Mouse (Mus musculus): ENCODE measurements around the gene Ms4a5. TPM values are rescaled to one million over a fixed set of nuclear protein-coding genes. Genes with fewer than 3 reads are reported as not detected.
"Not testable (repeated sequence)": the region's sequence is repeated elsewhere in the genome, so short reads cannot be mapped to it uniquely, and the experiment has no call there.

Gene Ms4a5
- polyA plus RNA-seq, 1 experiment from 2014 or later: not detected

GRCm38 (mm10) chr19:11276431-11276830, 7.2 kb downstream of the Ms4a5 start:
- Histone ChIP-seq H3K36me3 (ENCODE audit: control insufficient read depth, insufficient read depth, low read length) (no peaks in the 10 kb centered on the region), H3K4me1 (ENCODE audit: control insufficient read depth, insufficient read depth, low read length) (no peaks in the 10 kb centered on the region), H3K4me3 (ENCODE audit: low read depth, low read length) (no peak overlapping the region), H3K27me3 (ENCODE audit: control insufficient read depth, insufficient read depth, low read length) (no peaks in the 10 kb centered on the region), H3K9ac (ENCODE audit: low read length) (no peak overlapping the region), H3K4me2 (no peak overlapping the region), H3K27ac (ENCODE audit: low read depth, low read length) (no peak overlapping the region), H3K9me3 (ENCODE audit: control insufficient read depth, low read length) (no peaks in the 10 kb centered on the region)
- peak; percentile 59; the same call in 1 of the 2 replicates for ATAC-seq (ENCODE audit: low FRiP score)
- 75% methylated on average over 5 of the region's 5 CpGs for WGBS
- DNase-seq (ENCODE audit: low spot score, missing footprints): no peak

DNA sequence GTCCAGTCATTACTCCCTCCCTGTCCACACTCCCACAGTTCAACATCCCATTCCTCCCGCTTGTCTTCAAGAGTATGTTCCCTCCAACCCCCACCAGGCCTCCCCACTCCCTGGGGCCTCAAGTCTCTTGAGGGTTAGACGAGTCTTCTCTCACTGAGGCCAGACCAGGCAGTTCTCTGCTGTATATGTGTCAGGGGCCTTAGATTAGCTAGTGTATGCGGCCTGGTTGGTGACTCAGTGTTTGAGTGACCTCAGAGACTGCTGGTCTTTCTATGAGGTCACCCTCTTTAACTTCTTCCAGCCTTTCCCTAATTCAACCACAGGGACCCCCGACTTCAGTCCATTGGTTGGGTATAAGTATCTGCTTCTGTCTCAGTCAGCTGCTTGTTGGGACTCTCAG, 16.7 kb downstream of the Ms4a5 start:
- H3K9me3 ChIP-seq (ENCODE audit: control insufficient read depth, low read length): no peaks in the 10 kb centered on the region
- ATAC-seq (ENCODE audit: low FRiP score) (no peak), DNase-seq (ENCODE audit: low spot score, missing footprints) (no peak)
- no peaks in the 10 kb centered on the region for H3K27me3 ChIP-seq (ENCODE audit: control insufficient read depth, insufficient read depth, low read length)
- 91% methylated on average over 4 of the region's 4 CpGs for WGBS
- H3K9ac ChIP-seq (ENCODE audit: low read length): no peak overlapping the region
- no peak overlapping the region for H3K4me3 ChIP-seq (ENCODE audit: low read depth, low read length)
- H3K4me2 ChIP-seq: no peak overlapping the region
- no peak overlapping the region for H3K27ac ChIP-seq (ENCODE audit: low read depth, low read length)
- no peaks in the 10 kb centered on the region for H3K4me1 ChIP-seq (ENCODE audit: control insufficient read depth, insufficient read depth, low read length)
- no peaks in the 10 kb centered on the region for H3K36me3 ChIP-seq (ENCODE audit: control insufficient read depth, insufficient read depth, low read length)

DNA sequence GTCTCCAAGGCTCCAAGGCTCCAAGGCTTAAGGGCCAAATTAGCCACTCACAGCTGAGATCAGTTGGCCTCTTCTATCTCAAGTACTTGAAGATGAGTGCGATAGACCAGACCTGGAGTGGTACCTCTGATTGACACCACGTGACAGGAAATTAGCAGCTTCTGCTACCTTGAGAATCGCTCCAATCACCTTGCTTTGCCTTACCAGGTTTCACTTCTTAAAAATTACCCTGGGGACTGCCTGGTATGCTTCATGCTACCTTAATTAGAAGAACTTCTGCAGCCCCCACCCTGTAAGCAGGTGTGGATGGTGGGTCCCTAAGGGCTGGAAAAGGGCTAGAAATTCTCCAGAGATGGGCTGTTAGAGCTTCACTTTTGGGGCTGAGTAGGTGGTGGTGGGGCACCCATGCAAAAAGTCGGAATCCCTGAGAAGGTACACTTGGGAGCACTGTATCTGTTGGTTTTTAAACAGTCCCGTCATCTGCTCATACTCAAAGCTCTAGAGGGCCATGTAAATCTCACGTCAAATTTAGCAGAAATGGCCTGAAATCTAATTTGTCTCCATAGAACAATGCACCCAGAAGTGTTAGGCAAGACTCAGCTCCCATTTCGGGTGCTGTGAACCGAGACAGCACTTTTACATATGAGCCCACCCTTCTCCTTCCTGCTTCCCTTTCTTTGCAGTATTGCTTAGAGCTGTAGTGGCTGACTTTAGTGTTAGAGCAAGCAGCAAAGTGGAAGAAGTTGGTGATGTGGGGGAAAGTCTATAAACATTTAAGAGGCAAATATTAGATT, 17.4 kb downstream of the Ms4a5 start, which contains the start of gene Ms4a1:
Ms4a1 (minus strand) TSS at position 190 of the 794 bp plus-strand sequence.
- no peaks in the 10 kb centered on the region for H3K27me3 ChIP-seq (ENCODE audit: control insufficient read depth, insufficient read depth, low read length)
- DNase-seq (ENCODE audit: low spot score, missing footprints): no peak
- H3K36me3 ChIP-seq (ENCODE audit: control insufficient read depth, insufficient read depth, low read length): no peaks in the 10 kb centered on the region
- no peaks in the 10 kb centered on the region for H3K9me3 ChIP-seq (ENCODE audit: control insufficient read depth, low read length)
- no peak within 1 kb of the TSS for H3K27ac ChIP-seq (ENCODE audit: low read depth, low read length)
- H3K9ac ChIP-seq (ENCODE audit: low read length): no peak within 1 kb of the TSS
- H3K4me3 ChIP-seq (ENCODE audit: low read depth, low read length): no peak within 1 kb of the TSS
- no peaks in the 10 kb centered on the region for H3K4me1 ChIP-seq (ENCODE audit: control insufficient read depth, insufficient read depth, low read length)
- no peak for ATAC-seq (ENCODE audit: low FRiP score)
- WGBS: 88% methylated on average over 8 of the region's 8 CpGs
- no peak within 1 kb of the TSS for H3K4me2 ChIP-seq

DNA sequence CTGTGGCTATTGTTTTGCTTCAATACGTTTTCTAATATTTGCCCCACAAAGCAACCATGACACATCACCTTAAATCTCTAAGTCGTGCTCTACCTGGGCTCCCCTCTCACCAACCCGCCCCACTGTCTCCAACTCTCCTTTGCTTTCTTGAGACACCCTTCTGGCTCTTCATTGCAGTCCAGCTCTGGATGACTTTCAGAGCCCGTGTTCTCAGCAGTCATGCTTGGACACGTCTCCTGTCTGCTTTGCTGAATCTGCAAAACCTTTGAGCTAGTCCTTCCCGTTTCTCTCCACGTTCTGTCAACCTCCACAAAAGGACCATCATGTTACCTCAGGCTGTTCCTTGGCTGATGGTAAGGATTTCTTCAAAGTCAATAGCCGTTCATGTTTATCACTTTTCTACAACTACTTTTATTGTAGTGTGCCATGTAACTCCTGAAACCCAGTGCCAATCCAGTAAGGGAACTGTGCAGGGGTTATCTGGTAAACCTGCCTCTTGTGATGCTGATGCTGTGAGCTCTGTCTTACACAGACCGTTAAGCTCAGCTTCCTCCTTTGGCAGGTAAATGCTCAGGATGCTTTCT, 19.0 kb downstream of the Ms4a5 start:
- Histone ChIP-seq H3K4me1 (ENCODE audit: control insufficient read depth, insufficient read depth, low read length) (no peaks in the 10 kb centered on the region), H3K27me3 (ENCODE audit: control insufficient read depth, insufficient read depth, low read length) (no peaks in the 10 kb centered on the region), H3K36me3 (ENCODE audit: control insufficient read depth, insufficient read depth, low read length) (no peaks in the 10 kb centered on the region), H3K4me2 (no peak overlapping the region), H3K27ac (ENCODE audit: low read depth, low read length) (no peak overlapping the region), H3K9ac (ENCODE audit: low read length) (no peak overlapping the region), H3K9me3 (ENCODE audit: control insufficient read depth, low read length) (no peaks in the 10 kb centered on the region), H3K4me3 (ENCODE audit: low read depth, low read length) (no peak overlapping the region)
- WGBS: 85% methylated on average over 9 of the region's 9 CpGs
- DNase-seq (ENCODE audit: low spot score, missing footprints) (no peak), ATAC-seq (ENCODE audit: low FRiP score) (no peak)

DNA sequence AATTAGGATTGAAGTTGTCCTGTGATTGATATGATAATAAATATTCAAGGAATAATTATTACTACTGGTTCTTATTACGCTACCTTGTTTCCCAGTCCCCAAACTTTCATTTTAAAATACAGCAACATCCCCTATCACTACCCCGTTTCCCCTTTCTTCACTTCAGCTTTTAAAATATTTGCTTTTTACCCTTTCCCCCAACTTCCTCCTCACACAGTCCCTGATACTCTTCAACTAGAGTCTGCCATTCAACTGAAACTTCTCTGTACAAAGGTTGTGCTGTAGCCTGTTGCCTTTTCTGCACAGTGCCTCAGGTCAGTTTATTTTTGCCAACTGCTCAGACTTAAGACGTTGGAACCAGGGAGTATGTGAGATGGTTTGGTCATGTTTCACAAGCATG, 20.1 kb downstream of the Ms4a5 start:
- Histone ChIP-seq H3K9ac (ENCODE audit: low read length) (no peak overlapping the region), H3K27me3 (ENCODE audit: control insufficient read depth, insufficient read depth, low read length) (no peaks in the 10 kb centered on the region), H3K9me3 (ENCODE audit: control insufficient read depth, low read length) (no peaks in the 10 kb centered on the region), H3K36me3 (ENCODE audit: control insufficient read depth, insufficient read depth, low read length) (no peaks in the 10 kb centered on the region), H3K4me3 (ENCODE audit: low read depth, low read length) (no peak overlapping the region), H3K4me2 (no peak overlapping the region), H3K4me1 (ENCODE audit: control insufficient read depth, insufficient read depth, low read length) (no peaks in the 10 kb centered on the region), H3K27ac (ENCODE audit: low read depth, low read length) (no peak overlapping the region)
- ATAC-seq (ENCODE audit: low FRiP score) (no peak), DNase-seq (ENCODE audit: low spot score, missing footprints) (no peak)
- WGBS: 88% methylated on average over 3 of the region's 3 CpGs

DNA sequence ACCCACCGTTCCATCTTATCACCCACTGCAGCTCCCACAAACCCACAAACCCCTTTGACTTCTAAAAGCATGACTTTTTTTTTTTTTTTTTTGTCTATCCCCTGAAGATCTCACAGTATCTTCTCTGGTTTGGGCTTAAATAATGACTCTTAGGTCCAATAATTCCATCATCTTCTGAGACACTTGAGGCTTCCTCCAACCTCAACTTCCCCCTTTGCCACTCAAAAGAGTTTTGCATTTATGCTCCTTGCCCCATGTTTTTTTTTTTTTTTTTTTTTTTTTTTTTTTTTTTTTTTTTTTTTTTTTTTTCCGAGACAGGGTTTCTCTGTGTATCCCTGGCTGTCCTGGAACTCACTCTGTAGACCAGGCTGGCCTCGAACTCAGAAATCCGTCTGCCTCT, 20.7 kb downstream of the Ms4a5 start:
- H3K9ac ChIP-seq (ENCODE audit: low read length); H3K4me1 ChIP-seq (ENCODE audit: control insufficient read depth, insufficient read depth, low read length); H3K27ac ChIP-seq (ENCODE audit: low read depth, low read length); DNase-seq (ENCODE audit: low spot score, missing footprints); H3K9me3 ChIP-seq (ENCODE audit: control insufficient read depth, low read length); H3K4me3 ChIP-seq (ENCODE audit: low read depth, low read length); H3K4me2 ChIP-seq; ATAC-seq (ENCODE audit: low FRiP score); H3K27me3 ChIP-seq (ENCODE audit: control insufficient read depth, insufficient read depth, low read length); H3K36me3 ChIP-seq (ENCODE audit: control insufficient read depth, insufficient read depth, low read length): not testable (repeated sequence)
- 65% methylated on average over 4 of the region's 4 CpGs for WGBS

GRCm38 (mm10) chr19:11261522-11261921, 22.2 kb downstream of the Ms4a5 start:
- no peaks in the 10 kb centered on the region for H3K4me1 ChIP-seq (ENCODE audit: control insufficient read depth, insufficient read depth, low read length)
- H3K9ac ChIP-seq (ENCODE audit: low read length): no peak overlapping the region
- no peak overlapping the region for H3K4me2 ChIP-seq
- no peak overlapping the region for H3K4me3 ChIP-seq (ENCODE audit: low read depth, low read length)
- no peak overlapping the region for H3K27ac ChIP-seq (ENCODE audit: low read depth, low read length)
- DNase-seq (ENCODE audit: low spot score, missing footprints) (no peak), ATAC-seq (ENCODE audit: low FRiP score) (no peak)
- no peaks in the 10 kb centered on the region for H3K36me3 ChIP-seq (ENCODE audit: control insufficient read depth, insufficient read depth, low read length)
- no peaks in the 10 kb centered on the region for H3K9me3 ChIP-seq (ENCODE audit: control insufficient read depth, low read length)
- 85% methylated on average over 2 of the region's 2 CpGs for WGBS
- no peaks in the 10 kb centered on the region for H3K27me3 ChIP-seq (ENCODE audit: control insufficient read depth, insufficient read depth, low read length)

DNA sequence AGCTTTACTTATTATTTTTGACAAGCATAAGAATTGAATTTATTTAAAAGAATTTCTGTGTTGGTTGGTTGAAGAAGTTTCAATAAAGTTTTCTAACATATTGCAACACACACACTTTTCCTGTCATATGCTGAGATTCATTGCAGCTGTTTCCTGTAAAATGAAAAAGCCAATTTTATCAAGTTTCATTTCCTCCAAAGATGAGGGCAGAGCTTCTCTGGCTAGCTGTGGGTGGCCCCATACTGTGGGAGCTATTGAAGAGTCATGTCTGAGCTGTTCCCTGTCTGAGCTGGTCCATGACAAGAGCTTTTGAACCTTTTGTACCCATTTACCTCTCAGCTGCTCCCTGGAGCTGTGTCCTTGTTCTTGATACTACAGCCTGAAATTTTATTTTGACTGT, 39.4 kb downstream of the Ms4a5 start:
- Histone ChIP-seq H3K4me1 (ENCODE audit: control insufficient read depth, insufficient read depth, low read length) (no peaks in the 10 kb centered on the region), H3K36me3 (ENCODE audit: control insufficient read depth, insufficient read depth, low read length) (no peaks in the 10 kb centered on the region), H3K9me3 (ENCODE audit: control insufficient read depth, low read length) (no peaks in the 10 kb centered on the region), H3K27ac (ENCODE audit: low read depth, low read length) (no peak overlapping the region), H3K9ac (ENCODE audit: low read length) (no peak overlapping the region), H3K4me2 (no peak overlapping the region), H3K27me3 (ENCODE audit: control insufficient read depth, insufficient read depth, low read length) (no peaks in the 10 kb centered on the region), H3K4me3 (ENCODE audit: low read depth, low read length) (no peak overlapping the region)
- DNase-seq (ENCODE audit: low spot score, missing footprints) (no peak), ATAC-seq (ENCODE audit: low FRiP score) (no peak)

DNA sequence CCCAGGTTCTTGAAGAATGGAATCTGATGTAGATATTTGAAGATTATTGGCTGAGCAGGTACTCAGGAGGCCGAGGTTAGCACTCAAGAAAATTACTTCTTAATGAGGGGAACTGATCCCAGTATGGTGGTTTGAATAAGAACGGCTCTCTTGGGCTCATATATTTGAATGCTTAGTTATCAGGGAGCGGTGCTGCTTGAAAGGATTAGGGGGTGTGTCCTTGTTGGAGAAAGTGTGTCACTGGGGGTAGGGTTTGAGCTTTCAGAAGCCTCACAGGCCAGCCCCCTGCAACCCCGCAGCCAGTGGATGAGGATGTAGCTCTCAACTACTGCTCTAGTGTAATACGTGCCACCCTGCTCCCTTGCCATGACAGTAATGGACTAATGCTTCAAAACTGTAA, 41.1 kb downstream of the Ms4a5 start:
- H3K36me3 ChIP-seq (ENCODE audit: control insufficient read depth, insufficient read depth, low read length): no peaks in the 10 kb centered on the region
- 56% methylated on average over 5 of the region's 5 CpGs for WGBS
- no peak for ATAC-seq (ENCODE audit: low FRiP score)
- H3K27me3 ChIP-seq (ENCODE audit: control insufficient read depth, insufficient read depth, low read length): no peaks in the 10 kb centered on the region
- no peak overlapping the region for H3K4me3 ChIP-seq (ENCODE audit: low read depth, low read length)
- H3K9ac ChIP-seq (ENCODE audit: low read length): no peak overlapping the region
- H3K9me3 ChIP-seq (ENCODE audit: control insufficient read depth, low read length): no peaks in the 10 kb centered on the region
- DNase-seq (ENCODE audit: low spot score, missing footprints): no peak
- no peak overlapping the region for H3K27ac ChIP-seq (ENCODE audit: low read depth, low read length)
- no peaks in the 10 kb centered on the region for H3K4me1 ChIP-seq (ENCODE audit: control insufficient read depth, insufficient read depth, low read length)
- H3K4me2 ChIP-seq: no peak overlapping the region

Data from midbrain, embryonic 11.5 days (tissue).